Mouse (Mus musculus): ENCODE measurements around the gene Xirp1. TPM values are rescaled to one million over a fixed set of nuclear protein-coding genes. Genes with fewer than 3 reads are reported as not detected.

Xirp1 gene
- polyA plus RNA-seq, 1 experiment: 3.5 TPM

DNA sequence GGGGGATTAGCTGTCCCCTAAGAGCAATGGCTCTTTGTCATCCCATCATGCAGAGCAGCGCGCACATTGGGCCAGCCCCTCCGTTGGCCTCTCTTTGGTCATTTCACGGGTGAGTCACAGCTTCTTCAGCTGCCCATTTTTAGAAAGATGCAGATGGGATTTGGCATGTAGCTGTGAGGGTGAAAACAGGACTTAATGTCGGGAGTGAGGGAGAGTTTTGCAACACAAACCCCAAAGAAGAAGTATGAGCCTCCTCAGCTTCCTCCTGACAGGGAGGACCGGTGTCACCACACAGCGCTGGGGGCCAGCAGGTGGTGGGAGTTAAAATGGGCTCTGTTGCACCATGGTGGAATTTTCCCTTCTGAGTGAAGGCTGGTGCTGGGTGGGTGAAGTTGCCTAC is 19.7 kb upstream of the Xirp1 start:
- H3K27me3 ChIP-seq (ENCODE audit: control insufficient read depth, insufficient read depth, insufficient read length): no peaks in the 10 kb centered on the region
- no peak overlapping the region for H3K4me3 ChIP-seq (ENCODE audit: insufficient read depth, poor library complexity, severe bottlenecking)
- H3K36me3 ChIP-seq (ENCODE audit: control insufficient read depth, insufficient read depth): no peaks in the 10 kb centered on the region
- H3ac ChIP-seq (ENCODE audit: control insufficient read depth, insufficient read length, low read depth): no peak overlapping the region
- no peak for TF ChIP-seq MYOG (IDR thresholded peaks at IDR 0.05; ENCODE audit: control insufficient read depth, extremely low read depth, insufficient read length)
- TF ChIP-seq FOSL1 (IDR thresholded peaks at IDR 0.05; ENCODE audit: insufficient read depth, low read length, poor library complexity, severe bottlenecking): no peak
- no peak for TF ChIP-seq MAX (IDR thresholded peaks at IDR 0.05)
- TF ChIP-seq USF1 (IDR thresholded peaks at IDR 0.05; ENCODE audit: low read depth): no peak
- TF ChIP-seq CEBPB (IDR thresholded peaks at IDR 0.05; ENCODE audit: low read depth): no peak
- TF ChIP-seq CTCF (IDR thresholded peaks at IDR 0.05; ENCODE audit: control insufficient read depth, insufficient read depth, insufficient read length): no peak
- no peak for TF ChIP-seq MYOD1 (IDR thresholded peaks at IDR 0.05; ENCODE audit: control insufficient read depth, insufficient read length, low read depth)
- no peaks in the 10 kb centered on the region for H3K79me3 ChIP-seq (ENCODE audit: low read depth)
- no peaks in the 10 kb centered on the region for H3K79me2 ChIP-seq (ENCODE audit: control insufficient read depth, insufficient read depth)

GRCm38 (mm10) chr9:120037414-120037813 is 14.0 kb upstream of the Xirp1 start:
- H3K79me2 ChIP-seq (ENCODE audit: control insufficient read depth, insufficient read depth): no peaks in the 10 kb centered on the region
- H3K79me3 ChIP-seq (ENCODE audit: low read depth): no peaks in the 10 kb centered on the region
- H3ac ChIP-seq (ENCODE audit: control insufficient read depth, insufficient read length, low read depth): no peak overlapping the region
- H3K4me3 ChIP-seq (ENCODE audit: insufficient read depth, poor library complexity, severe bottlenecking): no peak overlapping the region
- TF ChIP-seq FOSL1 (IDR thresholded peaks at IDR 0.05; ENCODE audit: insufficient read depth, low read length, poor library complexity, severe bottlenecking) (no peak), CEBPB (IDR thresholded peaks at IDR 0.05; ENCODE audit: low read depth) (no peak), MYOG (IDR thresholded peaks at IDR 0.05; ENCODE audit: control insufficient read depth, extremely low read depth, insufficient read length) (no peak), CTCF (IDR thresholded peaks at IDR 0.05; ENCODE audit: control insufficient read depth, insufficient read depth, insufficient read length) (no peak), USF1 (IDR thresholded peaks at IDR 0.05; ENCODE audit: low read depth) (no peak), MAX (IDR thresholded peaks at IDR 0.05) (no peak), MYOD1 (IDR thresholded peaks at IDR 0.05; ENCODE audit: control insufficient read depth, insufficient read length, low read depth) (no peak)
- no peaks in the 10 kb centered on the region for H3K36me3 ChIP-seq (ENCODE audit: control insufficient read depth, insufficient read depth)
- no peaks in the 10 kb centered on the region for H3K27me3 ChIP-seq (ENCODE audit: control insufficient read depth, insufficient read depth, insufficient read length)

DNA sequence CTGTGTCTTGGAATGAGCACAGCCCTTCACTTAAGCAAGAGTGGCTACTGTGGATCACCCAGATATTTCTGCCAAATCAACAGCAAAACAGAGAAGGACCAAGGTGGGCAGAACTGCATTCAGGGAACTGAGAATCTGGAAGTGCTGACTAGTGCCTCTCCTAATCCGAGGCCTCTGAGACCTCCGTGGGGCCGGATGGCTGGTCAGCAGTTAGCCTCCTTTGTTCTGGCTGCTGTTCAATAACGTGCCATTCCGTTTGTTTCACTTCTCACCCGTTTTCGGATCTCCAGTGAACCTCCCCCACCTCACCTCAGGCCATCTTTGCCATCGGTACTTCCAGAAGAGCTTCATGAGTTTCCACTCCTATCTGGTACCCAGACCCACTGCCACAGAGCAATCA is 11.0 kb upstream of the Xirp1 start:
- no peak overlapping the region for H3K4me3 ChIP-seq (ENCODE audit: insufficient read depth, poor library complexity, severe bottlenecking)
- no peak for TF ChIP-seq CEBPB (IDR thresholded peaks at IDR 0.05; ENCODE audit: low read depth)
- no peak for TF ChIP-seq MYOG (IDR thresholded peaks at IDR 0.05; ENCODE audit: control insufficient read depth, extremely low read depth, insufficient read length)
- TF ChIP-seq MAX (IDR thresholded peaks at IDR 0.05): no peak
- no peak for TF ChIP-seq USF1 (IDR thresholded peaks at IDR 0.05; ENCODE audit: low read depth)
- no peak for TF ChIP-seq MYOD1 (IDR thresholded peaks at IDR 0.05; ENCODE audit: control insufficient read depth, insufficient read length, low read depth)
- no peak for TF ChIP-seq CTCF (IDR thresholded peaks at IDR 0.05; ENCODE audit: control insufficient read depth, insufficient read depth, insufficient read length)
- no peak for TF ChIP-seq FOSL1 (IDR thresholded peaks at IDR 0.05; ENCODE audit: insufficient read depth, low read length, poor library complexity, severe bottlenecking)
- H3K27me3 ChIP-seq (ENCODE audit: control insufficient read depth, insufficient read depth, insufficient read length): no peaks in the 10 kb centered on the region
- H3ac ChIP-seq (ENCODE audit: control insufficient read depth, insufficient read length, low read depth): no peak overlapping the region
- no peaks in the 10 kb centered on the region for H3K36me3 ChIP-seq (ENCODE audit: control insufficient read depth, insufficient read depth)
- H3K79me2 ChIP-seq (ENCODE audit: control insufficient read depth, insufficient read depth): no peaks in the 10 kb centered on the region
- no peaks in the 10 kb centered on the region for H3K79me3 ChIP-seq (ENCODE audit: low read depth)

DNA sequence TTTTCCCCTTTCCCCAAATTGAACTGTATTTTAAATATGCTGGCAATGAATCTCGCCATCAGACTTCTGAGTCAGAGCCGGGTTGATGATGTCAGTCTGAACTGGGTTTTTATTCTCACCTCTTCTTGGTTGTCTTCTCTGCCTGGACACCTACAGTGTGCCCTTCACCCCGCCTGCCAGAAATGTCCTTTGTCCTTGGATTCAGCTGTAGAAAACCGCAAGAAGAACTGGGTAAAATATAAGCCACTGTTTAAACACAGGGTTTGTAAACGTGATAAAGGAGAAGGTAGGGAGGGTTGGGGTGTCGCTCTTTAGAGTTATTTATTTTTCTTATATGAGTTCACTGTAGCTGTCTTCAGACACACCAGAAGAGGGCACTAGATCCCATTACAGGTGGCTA is 9.3 kb upstream of the Xirp1 start:
- Histone ChIP-seq H3K27me3 (ENCODE audit: control insufficient read depth, insufficient read depth, insufficient read length) (no peaks in the 10 kb centered on the region), H3K4me3 (ENCODE audit: insufficient read depth, poor library complexity, severe bottlenecking) (no peak overlapping the region)
- TF ChIP-seq CTCF (IDR thresholded peaks at IDR 0.05; ENCODE audit: control insufficient read depth, insufficient read depth, insufficient read length) (no peak), CEBPB (IDR thresholded peaks at IDR 0.05; ENCODE audit: low read depth) (no peak), MYOD1 (IDR thresholded peaks at IDR 0.05; ENCODE audit: control insufficient read depth, insufficient read length, low read depth) (no peak), FOSL1 (IDR thresholded peaks at IDR 0.05; ENCODE audit: insufficient read depth, low read length, poor library complexity, severe bottlenecking) (no peak), MYOG (IDR thresholded peaks at IDR 0.05; ENCODE audit: control insufficient read depth, extremely low read depth, insufficient read length) (no peak)

GRCm38 (mm10) chr9:120030421-120030820 is 7.0 kb upstream of the Xirp1 start:
- TF ChIP-seq FOSL1 (IDR thresholded peaks at IDR 0.05; ENCODE audit: insufficient read depth, low read length, poor library complexity, severe bottlenecking) (no peak), USF1 (IDR thresholded peaks at IDR 0.05; ENCODE audit: low read depth) (no peak), CTCF (IDR thresholded peaks at IDR 0.05; ENCODE audit: control insufficient read depth, insufficient read depth, insufficient read length) (no peak), MYOG (IDR thresholded peaks at IDR 0.05; ENCODE audit: control insufficient read depth, extremely low read depth, insufficient read length) (no peak), CEBPB (IDR thresholded peaks at IDR 0.05; ENCODE audit: low read depth) (no peak), MAX (IDR thresholded peaks at IDR 0.05) (no peak), MYOD1 (IDR thresholded peaks at IDR 0.05; ENCODE audit: control insufficient read depth, insufficient read length, low read depth) (no peak)
- Histone ChIP-seq H3K79me3 (ENCODE audit: low read depth) (no peaks in the 10 kb centered on the region), H3ac (ENCODE audit: control insufficient read depth, insufficient read length, low read depth) (no peak overlapping the region)

More for the DNA sequence above, 9.3 kb upstream of the Xirp1 start:
- Histone ChIP-seq H3K79me2 (ENCODE audit: control insufficient read depth, insufficient read depth) (no peaks in the 10 kb centered on the region), H3K36me3 (ENCODE audit: control insufficient read depth, insufficient read depth) (no peaks in the 10 kb centered on the region), H3K79me3 (ENCODE audit: low read depth) (no peaks in the 10 kb centered on the region), H3ac (ENCODE audit: control insufficient read depth, insufficient read length, low read depth) (no peak overlapping the region)

GRCm38 (mm10) chr9:120029880-120030279 is 6.5 kb upstream of the Xirp1 start:
- no peaks in the 10 kb centered on the region for H3K27me3 ChIP-seq (ENCODE audit: control insufficient read depth, insufficient read depth, insufficient read length)
- no peaks in the 10 kb centered on the region for H3K36me3 ChIP-seq (ENCODE audit: control insufficient read depth, insufficient read depth)
- H3K4me3 ChIP-seq (ENCODE audit: insufficient read depth, poor library complexity, severe bottlenecking): no peak overlapping the region
- no peak overlapping the region for H3ac ChIP-seq (ENCODE audit: control insufficient read depth, insufficient read length, low read depth)
- H3K79me2 ChIP-seq (ENCODE audit: control insufficient read depth, insufficient read depth): no peaks in the 10 kb centered on the region
- no peaks in the 10 kb centered on the region for H3K79me3 ChIP-seq (ENCODE audit: low read depth)
- TF ChIP-seq CTCF (IDR thresholded peaks at IDR 0.05; ENCODE audit: control insufficient read depth, insufficient read depth, insufficient read length) (no peak), MAX (IDR thresholded peaks at IDR 0.05) (no peak), USF1 (IDR thresholded peaks at IDR 0.05; ENCODE audit: low read depth) (no peak), MYOG (IDR thresholded peaks at IDR 0.05; ENCODE audit: control insufficient read depth, extremely low read depth, insufficient read length) (no peak), FOSL1 (IDR thresholded peaks at IDR 0.05; ENCODE audit: insufficient read depth, low read length, poor library complexity, severe bottlenecking) (no peak), MYOD1 (IDR thresholded peaks at IDR 0.05; ENCODE audit: control insufficient read depth, insufficient read length, low read depth) (no peak), CEBPB (IDR thresholded peaks at IDR 0.05; ENCODE audit: low read depth) (no peak)

More at GRCm38 (mm10) chr9:120030421-120030820, 7.0 kb upstream of the Xirp1 start:
- Histone ChIP-seq H3K36me3 (ENCODE audit: control insufficient read depth, insufficient read depth) (no peaks in the 10 kb centered on the region), H3K79me2 (ENCODE audit: control insufficient read depth, insufficient read depth) (no peaks in the 10 kb centered on the region), H3K27me3 (ENCODE audit: control insufficient read depth, insufficient read depth, insufficient read length) (no peaks in the 10 kb centered on the region), H3K4me3 (ENCODE audit: insufficient read depth, poor library complexity, severe bottlenecking) (no peak overlapping the region)
